Mouse (Mus musculus): ENCODE results near the gene Atp5c1.

Gene Atp5c1

DNA sequence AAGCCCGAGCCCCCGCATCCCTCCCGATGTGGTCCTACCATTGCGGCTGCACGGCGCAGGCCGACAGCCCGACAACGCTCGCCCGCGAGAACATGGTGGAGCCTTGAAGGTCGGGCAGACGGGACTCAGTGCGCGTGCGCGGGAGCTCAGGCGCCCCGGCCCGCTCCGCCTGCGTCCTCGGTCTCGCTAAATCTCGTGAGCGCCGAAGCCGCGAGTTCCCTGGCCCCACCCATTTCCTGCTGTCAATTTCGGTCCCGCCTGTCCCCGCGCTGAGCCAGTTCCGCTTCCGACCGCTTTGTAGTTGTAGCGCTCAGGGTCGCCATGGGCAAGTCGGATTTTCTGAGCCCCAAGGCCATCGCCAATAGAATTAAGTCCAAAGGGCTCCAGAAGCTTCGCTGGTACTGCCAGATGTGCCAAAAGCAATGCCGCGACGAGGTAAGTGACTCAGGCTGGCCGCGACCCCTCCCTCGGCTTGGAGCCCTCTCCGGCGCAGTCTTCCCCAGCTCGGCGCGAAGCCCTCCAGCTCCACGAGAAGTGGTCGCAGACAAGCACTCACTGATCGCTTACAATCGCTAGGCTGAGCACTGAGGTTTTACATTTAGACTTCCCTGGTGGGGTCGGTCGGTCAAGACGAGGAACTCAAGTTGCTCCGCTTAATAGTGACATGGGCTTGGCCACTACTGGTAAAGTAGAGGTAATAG lies at the start of gene Atp5c1, which contains the start of gene Kin:
Gene Atp5c1 (minus strand): TSS at position 201 of the 701 bp plus-strand sequence.
Gene Kin (plus strand): TSS at position 284 of the 701 bp plus-strand sequence.
- DNase-seq (ENCODE audit: low read depth, low spot score), result peak; percentile 98

DNA sequence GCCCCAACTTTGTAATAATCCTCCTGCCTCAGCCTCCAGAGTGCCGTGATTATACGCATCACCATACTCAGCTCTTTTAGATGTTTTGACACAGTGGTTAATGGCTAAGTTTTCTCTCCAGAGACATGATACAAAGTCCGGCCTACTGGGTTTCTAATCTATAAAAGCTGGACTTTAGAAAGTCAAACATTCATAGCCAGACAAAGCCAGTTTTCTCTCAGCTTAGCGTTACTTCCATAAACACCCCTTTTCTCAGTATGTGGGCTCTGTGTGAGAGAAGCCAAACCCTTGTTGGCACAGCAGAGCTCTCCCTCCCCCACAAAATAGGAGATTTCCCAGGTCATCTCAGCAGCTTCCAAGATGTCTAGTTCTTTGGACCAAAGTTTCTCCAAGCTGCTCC lies 48.3 kb upstream of the Atp5c1 start:
- no peak for DNase-seq (ENCODE audit: low read depth, low spot score)

DNA sequence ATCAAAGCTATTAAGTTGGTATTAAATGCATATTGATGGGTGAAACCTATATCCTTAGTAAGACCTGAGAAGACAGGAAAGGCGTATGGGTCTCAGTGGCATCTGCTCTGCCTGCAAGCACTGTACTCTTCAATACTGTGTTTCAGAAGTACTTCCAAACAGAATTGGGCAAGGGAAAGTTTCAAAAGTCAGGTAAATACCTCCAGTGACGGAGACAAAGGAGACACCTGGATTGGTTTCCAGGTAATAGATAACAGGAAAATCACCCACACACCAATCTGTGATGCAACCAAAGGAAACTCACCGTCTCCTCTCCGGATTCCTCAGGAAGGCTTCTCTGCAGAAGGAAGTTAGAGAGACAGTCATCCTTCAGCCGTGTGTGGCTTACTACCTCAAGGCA lies 47.2 kb upstream of the Atp5c1 start:
- no peak for DNase-seq (ENCODE audit: low read depth, low spot score)

DNA sequence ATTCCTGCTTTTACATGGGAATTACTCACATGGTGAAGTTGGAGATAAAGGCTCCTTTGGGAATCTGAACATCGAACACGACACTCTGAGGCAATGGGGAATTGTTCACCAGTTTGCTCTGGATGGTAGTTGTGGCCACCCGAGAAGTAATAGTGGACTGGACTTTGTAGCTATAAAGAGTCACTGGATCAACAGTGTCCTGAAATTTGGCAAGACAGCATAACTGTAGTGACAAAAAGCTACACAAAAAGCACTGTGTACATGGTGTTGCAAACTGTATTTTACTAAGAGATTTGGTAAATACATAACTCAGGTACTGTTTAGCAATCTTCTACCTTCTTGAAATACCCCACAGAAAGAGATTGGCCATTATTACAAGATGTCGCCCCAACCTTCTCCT lies 45.8 kb upstream of the Atp5c1 start:
- DNase-seq (ENCODE audit: low read depth, low spot score), result no peak

DNA sequence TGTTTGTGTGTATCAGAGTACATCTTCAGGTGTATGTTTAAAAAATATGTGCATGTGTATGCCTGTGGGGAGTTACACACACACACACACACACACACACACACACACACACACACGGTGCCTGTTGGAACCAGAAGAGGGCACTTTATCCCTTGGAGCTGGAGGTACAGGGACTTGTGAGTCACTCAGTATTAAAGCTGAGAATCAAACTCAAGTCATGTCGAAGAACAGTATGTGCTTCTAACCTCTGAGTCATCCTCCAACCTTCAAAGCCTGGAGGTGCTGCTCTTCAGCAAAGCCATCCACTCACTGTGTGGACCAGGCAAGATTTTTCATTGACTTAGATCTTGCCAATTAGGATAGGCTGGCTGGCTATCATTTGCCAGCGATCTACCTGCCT lies 41.5 kb upstream of the Atp5c1 start:
- peak; percentile 56 for DNase-seq (ENCODE audit: low read depth, low spot score)

DNA sequence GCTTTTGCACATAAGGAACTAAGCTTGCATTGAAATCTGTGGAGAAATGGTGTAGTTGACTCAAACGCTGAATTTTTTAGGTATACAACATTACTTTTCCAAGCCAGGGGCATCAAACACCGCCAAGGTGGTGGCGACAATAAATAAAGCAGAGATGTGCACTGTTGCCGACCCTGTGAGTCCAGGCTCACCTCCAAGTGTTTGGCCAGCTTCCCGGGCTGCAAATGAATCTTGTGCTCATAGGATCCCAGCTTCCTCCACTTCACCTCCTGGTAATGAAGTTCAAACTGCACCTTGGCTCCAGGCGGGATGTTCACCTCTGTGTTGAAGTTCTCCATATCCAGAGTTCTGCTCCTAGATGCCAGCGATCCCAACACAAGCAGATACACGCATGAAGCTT lies 39.0 kb upstream of the Atp5c1 start:
- no peak for DNase-seq (ENCODE audit: low read depth, low spot score)

DNA sequence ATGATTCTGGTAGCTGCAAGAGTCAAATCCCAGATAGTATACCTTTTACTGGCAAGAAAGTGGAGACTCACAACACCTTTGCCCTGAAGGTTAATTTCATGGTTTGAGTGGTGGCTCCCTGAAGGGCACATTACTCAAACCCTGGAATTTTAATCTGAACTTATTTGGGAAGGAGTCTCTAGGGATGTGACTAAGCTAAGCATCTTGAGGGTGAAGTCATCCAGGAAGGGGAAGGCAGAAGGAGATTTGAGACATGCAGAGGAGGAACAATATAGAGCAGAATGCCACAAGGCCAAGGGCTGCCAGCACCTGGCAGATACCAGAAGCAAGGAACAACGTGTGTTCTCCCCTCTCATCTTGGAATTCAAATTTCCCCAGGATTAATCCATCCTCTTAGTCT lies 38.4 kb upstream of the Atp5c1 start:
- no peak for DNase-seq (ENCODE audit: low read depth, low spot score)

DNA sequence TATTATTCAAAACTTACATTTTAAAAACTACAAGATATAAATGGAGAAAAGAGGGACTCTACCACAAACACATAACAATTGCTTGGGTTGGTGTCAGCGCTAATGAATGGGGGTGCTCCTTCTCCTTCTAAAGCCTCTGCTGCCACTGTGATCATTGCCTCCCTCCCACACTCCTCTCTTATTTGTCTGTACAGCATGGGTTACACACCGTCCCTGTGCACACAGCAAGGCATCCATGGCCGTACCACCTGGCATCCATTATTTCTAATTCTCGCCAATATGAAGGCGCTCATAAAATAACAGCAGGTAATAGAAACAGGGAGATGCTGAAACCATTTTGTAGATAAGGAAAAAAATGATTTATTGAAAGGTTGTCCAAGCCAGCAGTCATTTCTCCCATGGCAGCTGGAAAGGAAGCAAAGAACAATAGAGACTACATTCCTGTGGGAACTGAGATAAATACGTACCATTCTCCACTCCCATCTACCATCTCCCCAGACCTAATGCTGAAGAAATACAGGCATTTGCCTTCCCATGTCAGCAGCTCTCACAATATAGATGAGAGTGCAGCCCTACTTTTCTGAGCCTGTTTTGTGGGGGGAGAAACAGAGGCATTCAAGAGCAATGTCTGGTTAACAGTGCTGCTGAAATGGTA lies 28.4 kb upstream of the Atp5c1 start:
- DNase-seq (ENCODE audit: low read depth, low spot score), result no peak

DNA sequence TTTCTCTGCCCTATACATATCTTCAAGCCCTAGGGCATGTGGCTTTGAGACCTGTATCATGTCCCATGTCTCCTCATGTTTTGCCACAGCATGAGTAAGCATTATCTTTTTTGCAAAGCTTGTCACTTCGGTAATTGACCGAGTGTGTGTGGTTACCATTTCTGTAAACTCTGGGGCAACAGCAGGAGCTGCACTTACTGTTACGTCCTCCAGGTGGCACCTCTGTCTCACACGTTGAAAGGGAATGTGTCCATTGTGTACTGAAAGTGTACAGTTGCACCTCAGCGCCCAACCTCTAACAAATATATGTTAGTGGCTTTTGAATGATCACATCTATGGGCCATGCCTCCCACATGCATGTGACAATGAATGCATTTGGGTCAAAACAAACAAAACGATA lies 20.9 kb upstream of the Atp5c1 start:
- DNase-seq (ENCODE audit: low read depth, low spot score), result peak; percentile 70

DNA sequence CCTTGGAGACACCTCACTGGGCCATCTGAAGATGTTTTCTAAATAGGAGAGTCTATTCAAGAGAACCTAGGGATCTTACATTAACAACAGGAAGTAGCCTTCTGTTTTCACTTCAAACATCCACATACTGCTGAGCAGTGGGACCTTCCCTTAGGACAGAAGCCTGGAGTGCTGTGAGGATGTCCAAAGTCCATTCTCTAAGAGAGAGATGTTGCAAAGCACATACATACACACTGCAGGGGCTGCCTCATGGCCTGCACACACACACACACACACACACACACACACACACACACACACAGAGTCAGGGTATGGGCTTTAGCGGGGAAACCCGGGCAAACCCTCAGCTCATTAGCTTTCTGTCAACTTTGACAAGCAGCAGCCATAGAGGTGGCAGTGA lies 20.2 kb upstream of the Atp5c1 start:
- DNase-seq (ENCODE audit: low read depth, low spot score), result no peak

DNA sequence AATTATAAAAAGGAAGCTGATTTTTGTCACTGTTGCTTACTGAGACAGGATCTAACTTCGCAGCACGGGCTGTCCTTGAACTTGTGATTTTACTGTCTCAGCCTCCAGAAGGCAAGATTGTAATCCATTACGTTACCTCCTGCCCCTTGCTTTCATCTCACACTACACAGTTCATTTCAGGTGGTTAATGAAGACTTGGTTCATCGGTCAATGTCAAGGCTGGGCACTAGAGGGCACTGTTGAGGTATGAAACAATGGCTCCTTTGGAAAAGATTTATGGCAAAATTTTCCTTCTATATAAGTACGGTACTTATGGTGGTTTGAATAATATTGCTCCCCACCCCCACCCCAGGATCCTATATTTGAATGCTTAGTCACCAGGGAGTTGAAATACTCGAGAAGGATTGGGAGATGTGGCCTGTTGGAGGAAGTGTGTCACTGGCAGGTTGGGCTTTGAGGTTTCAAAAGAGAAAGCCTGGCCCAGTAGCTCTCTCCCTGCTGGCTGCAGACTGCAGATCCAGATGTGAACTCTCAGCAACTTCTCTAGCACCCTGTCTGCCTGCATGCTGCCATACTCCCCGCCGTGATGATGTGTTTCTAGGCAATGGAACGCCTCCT lies 18.4 kb upstream of the Atp5c1 start:
- peak; percentile 67 for DNase-seq (ENCODE audit: low read depth, low spot score)

DNA sequence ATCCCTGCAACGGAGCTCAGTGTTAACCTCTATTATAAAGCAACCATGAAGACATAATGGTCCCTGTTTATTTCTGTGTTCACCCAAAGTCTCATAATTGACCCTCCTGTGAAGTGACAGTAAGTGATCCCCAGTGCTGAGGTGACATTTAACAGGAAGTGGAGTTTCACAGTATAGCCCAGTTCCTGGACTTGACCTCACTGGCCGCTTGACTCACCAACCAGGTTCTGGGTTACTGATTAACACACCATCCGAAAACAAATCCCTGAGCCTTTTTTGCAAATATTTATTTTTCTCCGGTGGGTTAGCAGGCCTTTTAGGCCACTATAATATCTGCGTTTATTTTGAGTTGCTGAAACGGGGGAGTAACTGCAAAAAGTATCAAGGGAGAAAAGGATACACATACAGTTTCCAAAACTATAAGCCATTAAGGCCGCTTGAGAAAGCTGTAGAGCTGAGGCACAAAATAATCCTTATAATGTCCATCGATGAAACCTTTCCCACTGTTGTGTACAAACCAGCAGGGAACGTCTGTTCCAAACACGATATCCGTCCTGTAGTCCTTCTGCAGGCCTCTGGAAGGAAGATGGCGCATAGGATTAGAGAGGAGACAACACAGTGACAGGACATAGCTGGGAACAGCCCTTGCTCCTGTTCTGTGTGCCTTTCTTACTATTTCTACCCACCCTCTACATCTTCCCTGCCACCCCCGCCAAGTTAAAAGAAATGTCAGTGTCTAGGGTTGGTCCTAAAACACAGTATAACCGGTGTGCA lies 14.2 kb upstream of the Atp5c1 start:
- no peak for DNase-seq (ENCODE audit: low read depth, low spot score)

DNA sequence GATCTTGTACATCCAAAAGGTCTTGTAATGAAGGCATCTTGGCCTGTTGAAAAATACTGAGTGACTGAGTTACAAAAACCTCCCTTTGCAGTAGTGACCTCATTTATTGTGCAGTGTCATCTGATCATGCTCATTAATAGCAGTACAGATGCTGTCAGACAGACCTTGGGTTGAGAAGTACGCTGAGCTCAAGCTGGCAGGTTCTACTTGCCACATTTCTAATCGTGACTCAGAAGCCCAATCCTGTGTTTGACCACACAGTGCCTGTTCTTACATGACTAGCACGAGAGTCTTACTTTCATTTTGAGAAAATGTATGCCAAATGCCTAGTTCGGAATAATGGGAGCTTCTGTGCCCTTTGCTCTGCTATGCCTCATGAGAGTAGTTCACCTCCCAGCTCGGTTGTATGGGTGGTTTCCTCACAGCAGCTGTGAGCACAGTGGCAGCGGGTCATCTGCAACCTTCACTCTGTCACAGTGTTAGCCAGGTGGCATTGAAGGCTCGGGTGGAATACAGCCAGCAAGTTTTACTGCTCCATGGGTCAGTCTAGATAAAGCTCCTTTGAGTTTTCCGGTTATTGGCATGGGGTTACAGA lies 7.0 kb upstream of the Atp5c1 start:
- peak; percentile 28 for DNase-seq (ENCODE audit: low read depth, low spot score)

DNA sequence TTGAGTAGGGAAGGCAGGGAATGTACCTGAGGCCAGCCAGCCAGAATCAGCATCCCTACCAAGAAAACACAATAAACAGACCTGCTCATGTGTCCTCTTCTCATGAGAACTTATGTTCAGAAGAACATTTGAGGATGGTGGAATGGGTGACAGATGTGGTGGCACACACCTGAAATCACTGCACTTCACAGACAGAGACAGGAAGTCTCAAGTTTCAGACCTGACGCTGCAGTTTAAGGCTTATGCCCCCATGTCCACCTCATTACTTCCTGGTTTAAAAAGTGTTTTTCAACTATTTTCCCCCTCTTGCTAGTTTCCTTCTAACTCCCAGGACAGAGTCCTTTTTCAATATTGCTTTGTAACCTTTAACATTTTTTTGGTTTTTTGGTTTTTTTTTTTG lies 2.4 kb upstream of the Atp5c1 start:
- DNase-seq (ENCODE audit: low read depth, low spot score), result no peak

DNA sequence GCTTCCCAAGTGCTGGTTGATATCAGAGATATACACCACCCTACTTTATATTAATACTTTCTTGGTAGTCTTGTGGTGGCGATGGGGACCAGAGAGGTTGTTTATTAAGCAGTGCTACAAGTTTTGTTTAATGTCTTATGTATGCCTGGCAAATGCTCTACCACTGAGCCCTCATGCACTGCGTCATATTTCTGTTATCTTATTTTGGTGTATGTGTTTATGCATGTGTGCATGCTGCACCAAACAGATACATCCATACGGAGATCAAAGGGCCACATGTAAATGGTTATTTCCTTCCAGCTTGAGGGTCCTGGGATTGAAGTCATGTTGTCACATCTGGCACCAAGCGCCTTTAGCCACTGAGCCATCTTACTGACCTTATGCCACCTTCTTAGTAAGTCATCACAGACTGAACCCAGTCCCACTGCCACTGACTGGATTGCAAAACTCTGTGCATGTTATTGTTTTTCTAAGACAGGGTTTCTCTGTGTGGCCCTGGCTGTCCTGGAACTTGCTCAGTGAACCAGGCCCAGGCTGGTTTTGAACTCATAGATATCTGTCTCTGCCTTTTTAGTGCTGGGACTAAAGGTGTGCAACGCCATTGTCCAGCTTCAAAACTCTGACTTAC lies 1.3 kb upstream of the Atp5c1 start:
- DNase-seq (ENCODE audit: low read depth, low spot score), result no peak

DNA sequence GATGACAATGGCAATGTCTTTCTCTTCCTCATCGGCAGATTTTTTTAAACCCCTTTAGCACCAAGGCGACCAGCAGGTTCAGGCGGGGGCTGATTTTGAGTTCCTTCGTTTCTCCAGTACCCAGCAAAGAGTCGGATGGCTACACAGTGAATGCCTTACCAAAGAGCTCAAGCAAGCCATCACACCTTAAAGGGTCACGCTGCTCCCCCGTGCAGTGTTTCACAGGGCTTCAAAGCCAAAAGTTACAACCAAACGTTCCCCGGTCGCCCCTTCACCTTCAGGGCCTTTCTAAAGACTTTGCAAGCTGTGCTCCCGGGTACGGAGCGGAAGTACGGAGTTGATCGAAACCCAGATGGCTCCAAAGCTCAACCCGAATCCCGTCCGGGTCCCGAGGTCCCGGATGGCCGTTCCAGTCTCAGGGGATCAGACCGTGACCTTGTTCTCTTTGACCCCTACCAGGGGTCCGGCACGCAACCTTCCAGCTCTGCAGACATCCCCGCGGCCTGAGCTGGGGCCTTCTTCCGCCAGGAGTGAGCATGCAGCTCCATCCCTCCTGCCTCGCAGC lies 483 bp downstream of the Atp5c1 start:
- no peak for DNase-seq (ENCODE audit: low read depth, low spot score)

DNA sequence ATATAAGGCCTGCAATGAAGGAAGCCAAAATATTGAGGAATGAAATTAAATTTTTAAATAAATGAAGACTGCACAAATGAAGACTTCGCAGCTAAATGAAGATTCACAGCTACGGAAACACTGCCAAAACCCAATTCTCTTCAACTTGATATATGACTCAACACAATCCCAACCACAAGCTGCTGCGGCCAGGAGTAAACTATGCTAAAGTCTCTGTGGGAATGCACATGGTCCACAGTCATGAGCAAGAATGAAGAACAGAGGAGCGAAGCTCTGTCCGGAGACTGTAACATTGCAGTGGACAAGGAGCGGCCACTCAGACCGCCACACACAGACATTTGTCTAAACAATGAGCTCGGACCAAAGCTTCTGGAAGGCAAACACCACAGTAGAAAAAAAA lies 3.6 kb downstream of the Atp5c1 start:
- DNase-seq (ENCODE audit: low read depth, low spot score), result peak; percentile 55

DNA sequence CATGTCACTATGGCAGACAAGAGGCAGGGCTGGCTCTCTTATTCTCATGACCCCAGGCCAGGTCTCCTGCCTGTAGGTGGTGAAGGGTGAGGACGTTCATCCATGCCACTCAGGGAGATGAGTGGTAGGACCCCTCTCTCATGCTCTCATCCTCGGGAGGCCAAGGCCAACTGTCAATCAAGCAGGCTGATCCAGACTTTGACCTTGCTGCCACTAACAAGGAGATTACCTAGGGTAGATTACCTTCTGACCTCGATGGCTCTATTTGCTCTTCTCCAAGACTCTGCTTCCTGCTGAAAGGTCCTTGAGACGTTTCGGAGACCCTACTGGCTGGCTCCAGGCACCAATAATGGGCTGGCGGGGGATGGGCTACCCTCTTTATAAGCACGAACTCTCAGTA lies 5.8 kb downstream of the Atp5c1 start:
- DNase-seq (ENCODE audit: low read depth, low spot score), result no peak

DNA sequence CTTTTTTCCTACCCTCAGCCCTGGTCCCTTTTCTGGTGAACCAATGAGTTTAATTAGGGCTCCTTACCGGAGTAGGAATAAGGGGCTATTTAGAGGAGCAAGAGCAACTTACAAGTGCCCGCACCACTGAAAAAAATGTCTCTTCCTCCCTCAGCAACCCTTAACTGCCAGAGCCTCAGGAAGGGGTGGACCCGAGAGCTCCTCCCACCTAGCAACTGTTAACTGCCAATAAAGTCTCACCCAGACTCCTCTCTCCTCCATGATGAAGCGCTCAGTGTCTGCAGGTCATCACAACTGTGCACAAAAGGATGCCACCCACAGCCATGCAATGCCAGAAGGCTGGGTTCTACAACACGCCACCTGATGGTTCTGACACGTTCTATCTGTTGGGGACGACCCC lies 8.6 kb downstream of the Atp5c1 start:
- no peak for DNase-seq (ENCODE audit: low read depth, low spot score)

DNA sequence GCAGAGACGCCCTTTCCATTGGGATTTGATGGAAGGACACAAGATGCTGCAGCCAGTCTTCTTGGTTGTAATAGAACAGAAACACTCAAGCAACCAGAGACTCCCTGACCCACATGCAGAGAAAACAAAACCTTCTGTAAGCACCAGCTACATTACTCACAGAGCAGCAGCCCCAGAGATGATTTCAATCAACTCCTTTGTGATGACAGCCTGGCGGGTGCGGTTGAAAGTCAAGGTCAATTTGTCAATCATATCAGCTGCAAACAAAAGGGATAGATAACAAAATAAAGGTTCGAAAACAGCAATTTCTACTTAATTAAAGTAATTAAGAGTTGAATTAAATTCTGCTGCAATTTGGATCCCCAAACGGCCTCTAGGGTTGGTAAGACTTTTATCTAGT lies 21.5 kb downstream of the Atp5c1 start:
- DNase-seq (ENCODE audit: low read depth, low spot score), result no peak

DNA sequence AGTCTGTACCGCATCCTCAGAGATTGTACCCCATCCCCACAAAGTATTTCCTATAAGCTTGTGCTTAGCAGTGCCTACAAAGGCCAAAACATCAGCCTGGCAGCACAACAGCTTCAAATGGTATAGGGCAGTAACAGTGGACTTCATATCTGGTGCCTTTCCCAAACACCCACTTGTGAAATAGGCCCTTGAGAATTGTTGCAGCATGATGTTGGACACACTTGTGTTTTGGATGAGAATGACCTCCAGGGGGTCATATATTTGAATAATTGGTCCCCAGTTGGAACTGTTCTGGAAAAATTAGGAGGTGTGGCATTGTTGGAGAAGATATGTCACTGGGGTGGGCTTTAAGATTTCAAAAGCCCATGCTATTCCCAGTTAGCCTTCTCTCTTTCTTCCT lies 28.3 kb downstream of the Atp5c1 start:
- DNase-seq (ENCODE audit: low read depth, low spot score), result no peak
